Mouse (Mus musculus) G1E-ER4 (cell line): ENCODE results near the gene Sipa1l3. TPM values are rescaled to one million over a fixed set of nuclear protein-coding genes. Genes with fewer than 3 reads are reported as not detected.
A peak's percentile ranks its signal among the peaks of the same experiment; 100 is the strongest.

Experiments
- GATA1 ChIP-seq: IDR thresholded peaks from one replicate; pipeline ENCODE4 v1.8.0; 2012; ENCODE audit warnings: low read length, inconsistent platforms
- polyA plus RNA-seq: library from polyadenylated mRNA; stranded (reverse); fragments of >175 nt; gene quantifications from 2 replicates; pipeline ENCODE4 v1.2.3, GENCODE M21; 2012

The Sipa1l3 gene
- polyA plus RNA-seq, 1 experiment, result 247 TPM

DNA sequence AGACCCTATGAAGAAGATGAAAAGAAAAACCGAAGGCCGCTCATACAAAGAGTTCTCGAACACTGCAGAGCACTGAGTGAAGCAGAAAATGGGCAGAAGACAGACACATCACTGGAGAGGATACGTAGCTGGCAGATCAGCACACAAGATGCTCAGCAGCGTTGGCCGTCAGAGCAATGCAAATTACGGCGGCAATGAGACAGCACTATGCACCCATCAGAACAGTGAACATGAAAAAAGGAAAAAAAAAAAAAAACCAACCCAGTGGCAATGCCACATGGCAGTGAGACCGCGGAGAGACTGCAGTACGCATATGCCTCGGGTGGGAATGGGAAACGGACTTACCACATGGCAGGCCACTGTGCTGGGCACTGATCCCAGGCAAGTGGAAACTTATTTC is 156.9 kb downstream of the Sipa1l3 start:
- no peak for TF ChIP-seq GATA1

DNA sequence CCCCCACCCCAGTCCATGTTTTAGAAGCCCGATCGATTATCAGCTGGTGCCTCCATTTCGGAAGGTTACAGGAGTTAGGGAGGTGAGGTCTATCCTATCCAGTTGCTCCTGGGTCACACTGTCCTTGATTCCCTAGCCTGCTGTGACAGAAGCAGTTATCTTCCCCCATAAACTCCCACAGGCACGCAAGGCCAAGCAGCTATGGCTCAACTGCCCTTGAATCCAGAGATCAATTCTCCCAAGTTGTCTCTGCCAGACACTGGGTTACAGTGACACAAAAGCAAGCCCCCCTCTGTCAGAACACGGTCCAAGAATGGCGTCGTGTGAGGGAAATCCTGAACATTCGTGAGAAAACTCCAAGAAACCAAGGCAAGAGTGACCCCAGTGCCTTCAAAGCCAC is 163.0 kb downstream of the Sipa1l3 start:
- no peak for TF ChIP-seq GATA1

DNA sequence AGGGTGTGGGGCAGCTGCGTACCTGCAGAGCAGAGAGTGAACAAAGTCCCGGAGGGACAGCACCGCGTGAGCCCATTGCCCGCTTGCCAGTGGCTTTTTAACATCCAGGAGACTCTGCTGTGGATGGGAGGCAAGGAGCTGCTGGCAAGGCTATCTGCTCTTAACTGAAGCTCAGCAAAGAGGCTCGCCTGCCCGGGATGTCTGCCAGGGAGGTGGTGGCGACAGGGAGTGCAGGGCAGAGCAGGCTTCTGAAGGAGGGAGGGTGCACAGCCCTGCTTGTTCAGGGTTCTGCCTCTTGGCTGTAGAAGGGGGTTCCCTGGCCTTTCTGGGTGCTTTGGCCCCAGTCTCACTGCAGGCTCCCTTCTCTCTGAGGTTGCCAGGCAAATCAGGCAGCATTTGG is 164.3 kb downstream of the Sipa1l3 start:
- no peak for TF ChIP-seq GATA1

DNA sequence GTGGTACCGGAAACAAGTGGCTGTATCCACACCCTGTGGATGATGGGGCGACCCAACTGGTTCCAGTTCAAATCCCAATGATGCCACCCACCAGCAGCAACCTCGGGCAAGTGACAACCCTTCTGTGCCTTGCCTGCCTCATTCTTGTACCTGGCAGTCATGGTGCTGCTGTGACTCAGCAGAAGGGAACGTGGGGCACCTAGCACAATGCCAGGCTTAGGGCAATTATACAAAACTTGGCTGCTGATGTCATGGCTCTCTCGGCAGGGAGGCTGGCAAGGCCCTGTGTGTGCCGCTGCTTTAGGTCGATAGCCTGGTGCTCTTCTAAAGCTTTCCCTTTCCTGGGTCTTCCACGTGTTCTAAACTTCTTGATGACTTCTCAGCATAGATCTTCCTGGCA is 166.2 kb downstream of the Sipa1l3 start:
- TF ChIP-seq GATA1, result no peak

DNA sequence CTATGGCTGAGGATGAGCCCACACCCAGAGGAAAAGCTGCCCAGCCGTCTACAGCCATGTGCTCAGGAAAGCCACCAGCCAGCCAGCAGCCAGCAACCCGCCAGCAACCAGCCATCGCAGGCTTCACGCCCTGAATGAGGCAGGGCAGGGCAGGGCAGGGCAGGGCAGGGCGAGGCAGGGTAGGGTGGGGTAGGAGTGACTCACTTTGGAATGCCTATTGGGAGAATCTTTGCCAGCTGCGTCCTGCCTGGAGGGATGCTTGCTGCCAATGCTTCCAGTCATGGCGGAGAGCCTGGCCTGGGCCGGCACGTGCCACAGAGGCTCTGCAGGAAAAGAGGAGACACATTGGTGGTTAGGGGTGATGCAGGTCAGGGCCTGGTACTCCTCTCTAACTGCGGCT is 168.0 kb downstream of the Sipa1l3 start:
- TF ChIP-seq GATA1, result no peak

DNA sequence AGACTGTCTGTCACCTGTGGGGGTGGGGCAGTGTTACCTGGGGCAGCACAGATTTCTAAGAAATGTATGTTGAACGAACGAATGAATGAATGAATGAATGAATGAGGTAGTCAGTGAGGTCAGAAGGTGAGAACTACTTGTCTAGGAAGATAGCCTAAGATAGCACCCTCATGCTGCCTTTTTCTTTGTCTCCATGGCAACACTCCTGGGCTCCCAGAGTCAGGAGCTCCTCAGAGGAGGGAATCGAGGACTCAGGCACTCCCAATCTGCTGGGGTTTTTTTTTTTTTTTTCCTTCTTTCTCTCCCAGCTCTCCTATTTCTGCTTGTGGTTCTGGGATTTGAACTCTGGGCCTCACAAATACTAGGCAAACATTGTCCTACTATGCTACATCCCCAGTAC is 172.2 kb downstream of the Sipa1l3 start:
- no peak for TF ChIP-seq GATA1

DNA sequence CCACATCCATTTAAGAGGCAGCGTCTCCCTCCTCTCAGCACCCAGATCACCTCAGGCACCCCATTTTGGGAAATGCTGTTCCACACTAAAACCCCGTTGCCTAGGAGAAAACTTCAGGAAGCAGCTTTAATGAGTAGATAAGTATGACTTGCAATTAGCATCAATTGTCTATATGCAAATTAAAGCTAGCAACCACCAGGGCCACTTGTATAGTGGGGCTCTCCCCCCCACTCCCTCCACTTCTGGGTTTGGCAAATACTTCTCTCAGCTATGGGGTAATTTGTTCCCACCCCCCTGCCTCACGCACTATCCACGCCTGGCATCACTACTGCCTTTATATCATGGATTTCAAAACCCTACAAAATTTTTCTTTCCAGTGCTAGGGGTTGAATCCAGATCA is 172.9 kb downstream of the Sipa1l3 start:
- TF ChIP-seq GATA1, result no peak

DNA sequence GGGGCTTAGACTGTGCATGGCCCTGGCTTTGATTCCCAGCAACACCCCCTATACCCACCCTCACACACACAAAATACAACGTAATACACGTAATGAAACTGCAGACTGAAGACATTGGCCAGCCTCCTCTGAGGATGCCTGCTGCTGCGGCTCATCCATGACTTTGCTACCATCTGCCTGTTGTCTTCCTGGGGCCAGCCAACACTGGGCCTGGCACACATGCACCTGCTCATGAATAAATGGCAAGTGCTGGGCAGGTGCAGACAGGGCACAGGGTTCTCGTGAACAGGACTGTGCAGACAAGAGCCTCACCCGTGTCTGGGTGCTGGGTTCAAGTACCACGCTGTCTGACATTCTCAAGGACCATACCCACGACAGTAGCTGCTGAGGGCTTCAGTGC is 174.7 kb downstream of the Sipa1l3 start:
- no peak for TF ChIP-seq GATA1

DNA sequence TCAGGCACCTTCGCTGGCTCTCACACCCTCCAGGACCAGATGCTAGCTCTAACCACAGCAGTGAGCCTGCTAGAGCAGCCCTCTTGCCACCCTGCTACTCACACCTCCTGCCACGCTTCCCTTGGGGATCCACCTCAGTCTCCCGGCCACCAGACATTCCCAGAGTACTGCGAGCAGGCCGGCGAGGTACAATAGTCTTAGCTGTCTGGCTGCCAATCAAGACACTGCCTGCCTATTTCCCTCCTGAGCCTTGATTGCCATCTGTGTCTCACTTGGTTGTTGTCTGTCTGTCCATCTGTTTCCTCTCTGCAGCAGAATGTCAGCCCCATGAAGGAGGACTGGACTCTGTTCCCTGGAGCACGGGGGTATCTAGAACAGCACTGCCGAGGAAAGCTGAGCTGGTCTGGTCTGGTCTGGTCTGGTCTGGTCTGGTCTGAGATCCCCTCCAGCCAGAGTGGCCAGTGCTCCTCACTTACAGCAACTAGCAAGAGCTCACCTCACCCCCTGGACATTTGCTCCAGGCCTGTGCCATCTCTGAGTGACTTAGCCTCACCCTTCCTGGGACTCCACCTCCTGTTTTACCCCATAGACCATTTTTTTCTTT is 175.8 kb downstream of the Sipa1l3 start:
- no peak for TF ChIP-seq GATA1

DNA sequence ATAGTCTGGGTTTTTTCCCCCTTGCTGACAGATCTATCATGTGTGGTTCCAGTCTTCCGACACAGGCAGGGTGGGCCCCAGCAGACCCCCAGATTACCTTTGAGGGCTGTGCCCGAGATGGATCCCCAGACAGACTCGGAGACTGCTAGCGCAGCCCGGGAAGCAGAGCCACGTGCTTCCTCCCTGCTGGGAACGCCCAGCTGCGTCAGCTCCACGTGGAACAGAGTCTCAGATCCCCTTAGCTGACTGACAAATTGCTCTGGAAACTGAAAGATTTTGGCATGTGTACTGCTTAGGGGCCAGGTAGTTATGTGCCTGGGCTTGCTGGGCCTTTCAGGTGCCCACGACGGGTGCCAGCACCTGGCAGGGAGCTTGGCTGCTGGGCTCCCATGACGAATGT is 176.7 kb downstream of the Sipa1l3 start:
- TF ChIP-seq GATA1, result no peak

DNA sequence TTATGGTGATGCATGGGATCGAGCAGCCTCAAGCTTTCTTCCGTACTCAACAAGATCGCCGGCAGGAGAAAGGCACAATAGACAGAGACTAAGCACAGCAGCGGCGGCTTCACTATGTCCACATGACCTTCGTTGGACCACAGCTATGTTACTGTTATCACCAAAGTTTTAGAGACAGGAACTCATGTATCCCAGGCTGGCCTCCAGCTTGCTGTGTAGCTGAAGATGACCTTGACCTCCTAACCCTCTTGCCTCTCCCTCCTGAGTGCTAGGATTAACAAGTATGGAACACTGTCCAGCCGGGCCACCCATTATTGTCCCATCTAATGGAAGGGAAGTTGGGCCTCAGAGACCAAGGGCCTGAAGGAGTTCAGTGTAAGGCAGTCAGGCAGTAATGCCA is 177.6 kb downstream of the Sipa1l3 start:
- TF ChIP-seq GATA1, result no peak

DNA sequence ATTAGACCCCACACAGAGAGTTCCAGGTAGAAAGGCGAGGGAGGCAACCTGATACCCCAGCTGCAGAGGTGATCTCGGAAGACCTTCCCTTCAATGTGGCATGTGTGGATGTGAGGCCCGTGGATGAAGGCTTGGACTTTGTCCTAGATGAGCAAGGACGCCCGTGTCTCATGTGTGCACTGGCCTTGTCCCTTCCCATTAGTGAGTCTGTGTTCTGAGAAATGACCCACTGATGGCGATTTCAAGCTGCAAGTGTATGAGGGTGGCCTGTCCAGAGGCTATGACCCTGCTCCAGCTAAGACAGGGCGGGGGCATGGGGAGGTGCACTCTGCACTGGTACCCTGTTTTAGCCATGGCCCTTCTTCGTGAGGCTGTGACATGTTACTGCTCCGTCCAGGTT is 178.2 kb downstream of the Sipa1l3 start:
- TF ChIP-seq GATA1, result no peak

DNA sequence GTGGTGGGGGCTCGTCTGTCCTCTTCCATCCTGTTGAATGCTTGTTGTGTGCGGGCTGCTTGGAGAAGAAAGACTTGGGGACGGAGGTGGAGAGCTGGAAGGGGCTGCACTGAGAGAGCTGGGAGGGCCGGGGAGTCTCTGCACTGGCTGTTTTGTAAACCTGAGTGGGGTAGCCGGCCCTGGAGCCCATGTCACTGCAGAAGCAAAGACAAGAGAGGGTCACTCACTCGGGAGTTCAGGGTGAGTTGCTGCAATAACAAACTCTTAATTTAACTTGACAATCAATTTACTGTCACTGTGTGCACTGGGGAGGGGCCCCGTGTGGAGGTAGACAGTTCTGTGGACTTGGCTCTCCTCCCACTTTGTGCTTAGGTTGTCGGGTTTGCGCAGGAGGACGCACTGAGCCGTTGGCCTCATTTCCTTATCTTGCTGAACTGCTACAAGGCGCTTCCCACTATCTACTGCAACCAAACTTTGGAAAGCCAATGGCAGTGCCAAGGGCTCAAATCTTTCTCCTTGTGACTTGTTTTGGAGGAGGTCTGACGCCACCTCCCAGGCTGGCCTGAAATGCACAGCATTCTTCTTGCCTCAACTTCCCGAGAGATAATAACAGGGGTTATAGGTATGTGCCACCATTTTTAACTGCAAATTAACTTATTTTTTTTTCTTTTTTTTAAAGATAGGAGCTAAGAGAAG is 179.3 kb downstream of the Sipa1l3 start:
- peak; percentile 80 for TF ChIP-seq GATA1

DNA sequence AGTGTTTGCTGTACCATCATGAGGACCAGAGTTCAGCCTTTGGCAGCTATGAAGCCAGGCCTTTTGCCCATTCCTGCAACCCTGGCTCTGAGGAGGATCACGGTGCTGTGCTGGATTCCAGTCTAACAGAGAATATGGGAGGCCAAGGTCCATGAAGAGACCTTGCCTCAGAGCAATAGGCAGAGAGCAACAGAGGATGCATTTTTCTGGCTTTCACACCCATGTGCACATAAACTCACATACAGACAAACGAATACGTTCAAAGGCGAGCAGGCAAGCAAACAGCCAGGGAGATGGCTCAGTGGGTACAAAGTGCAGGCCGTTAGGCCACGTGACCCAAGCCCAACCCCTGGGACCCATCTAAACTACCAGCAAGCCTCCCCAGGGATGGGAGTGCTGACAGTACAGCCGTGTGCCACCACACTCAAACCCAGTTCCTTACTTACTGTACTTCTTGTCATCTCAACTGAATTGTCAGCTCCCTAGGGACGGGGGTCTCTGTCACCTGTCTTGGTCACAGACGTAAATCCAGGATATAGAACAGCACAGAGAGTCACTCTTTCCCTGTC is 180.0 kb downstream of the Sipa1l3 start:
- TF ChIP-seq GATA1, result no peak

DNA sequence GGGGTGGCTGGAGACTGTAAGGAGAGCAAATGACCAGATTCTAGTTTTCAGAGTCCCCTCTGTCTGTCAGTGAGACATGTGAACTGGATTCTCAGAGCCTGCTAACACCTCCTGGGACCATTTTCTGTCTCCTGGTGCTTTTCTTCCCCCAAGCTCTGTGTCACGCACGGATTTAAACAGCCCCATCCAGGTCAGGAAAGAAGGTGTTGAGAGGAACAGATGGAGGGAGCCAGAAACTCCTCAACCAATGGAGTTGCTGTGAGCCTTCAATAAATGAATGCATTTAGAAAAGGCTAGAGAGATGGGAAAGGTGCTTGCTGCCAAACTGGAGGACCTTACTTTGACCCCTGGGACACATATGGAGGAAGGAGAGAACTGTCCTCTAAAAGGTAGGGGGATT is 180.7 kb downstream of the Sipa1l3 start:
- TF ChIP-seq GATA1, result no peak

DNA sequence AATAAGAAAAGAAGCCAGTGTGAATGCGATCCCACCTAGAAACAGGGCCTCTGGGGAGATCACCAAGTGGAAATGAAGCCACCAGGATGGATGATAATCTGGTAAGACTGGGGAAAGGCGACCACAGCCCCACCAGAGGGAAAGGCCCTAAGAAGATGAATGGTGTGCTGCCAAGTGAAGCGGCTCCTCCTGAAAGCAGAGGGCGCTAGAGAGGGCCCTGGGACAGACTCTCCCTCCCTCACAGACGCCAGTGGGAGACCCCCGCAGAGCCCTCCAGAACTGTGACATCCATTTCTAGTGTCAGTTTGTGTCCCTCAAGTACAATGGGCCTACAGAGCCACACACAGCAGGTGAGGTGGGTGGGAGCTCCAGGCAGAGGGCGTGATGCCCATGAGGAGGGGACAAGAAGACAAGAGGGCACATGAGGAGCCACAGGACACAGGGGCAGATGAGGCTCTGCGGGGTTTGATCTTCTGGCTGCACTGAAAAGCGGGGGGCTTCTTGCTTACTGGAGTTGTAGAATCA is 181.6 kb downstream of the Sipa1l3 start:
- TF ChIP-seq GATA1, result no peak
